Mouse (Mus musculus) hindbrain, embryonic 11.5 days (tissue): ENCODE measurements around the gene Fam71b. TPM values are rescaled to one million over a fixed set of nuclear protein-coding genes. Genes with fewer than 3 reads are reported as not detected.

Source experiments
- ATAC-seq: fragments of 200-750 bp; cut with Nextera tagmentation; 2 replicates; pipeline ENCODE4 v1.8.0; 2017; ENCODE audit warnings: mild to moderate bottlenecking, moderate TSS enrichment, moderate library complexity; ENCODE audit not compliant: low FRiP score
- DNase-seq: peaks from one replicate; pipeline ENCODE4 v3.0.0-alpha.2; 2015; ENCODE audit warnings: low spot score
- H3K27ac ChIP-seq: fragments of 300-500 bp; sonication (generic); 2 replicates; pipeline ENCODE4 v1.5.1; 2014; ENCODE audit warnings: mild to moderate bottlenecking, low read depth, low read length
- H3K27me3 ChIP-seq: fragments of 300-500 bp; sonication (generic); 2 replicates; pipeline ENCODE4 v1.6.1; 2014; ENCODE audit warnings: mild to moderate bottlenecking, low read length, moderate library complexity, mixed read lengths; ENCODE audit not compliant: control insufficient read depth, insufficient read depth
- H3K36me3 ChIP-seq: fragments of 300-500 bp; sonication (generic); 2 replicates; pipeline ENCODE4 v1.6.1; 2014; ENCODE audit warnings: mild to moderate bottlenecking, low read length, moderate library complexity, mixed read lengths; ENCODE audit not compliant: control insufficient read depth, insufficient read depth
- H3K4me1 ChIP-seq: fragments of 300-500 bp; sonication (generic); replicated peaks from 2 replicates; pipeline ENCODE4 v1.6.1; 2014; ENCODE audit warnings: low read length, mixed read lengths; ENCODE audit not compliant: control insufficient read depth, insufficient read depth
- H3K4me2 ChIP-seq: fragments of 300-500 bp; sonication (generic); replicated peaks from 2 replicates; pipeline ENCODE4 v1.6.1; 2014; ENCODE audit warnings: mild to moderate bottlenecking, low read depth, low read length
- H3K4me3 ChIP-seq: fragments of 300-500 bp; sonication (generic); 2 replicates; pipeline ENCODE4 v1.5.1; 2014; ENCODE audit warnings: low read depth, low read length
- H3K9ac ChIP-seq: fragments of 300-500 bp; sonication (generic); 2 replicates; pipeline ENCODE4 v1.6.1; 2014; ENCODE audit warnings: low read depth, low read length
- H3K9me3 ChIP-seq: fragments of 300-500 bp; sonication (generic); 2 replicates; pipeline ENCODE4 v1.6.1; 2016; ENCODE audit warnings: low read length; ENCODE audit not compliant: control insufficient read depth
- WGBS: fragments of 180-500 bp; shearing (Covaris S2); extraction: QIAGEN DNeasy Blood & Tissue Kit; methylation state at CpG from one replicate; pipeline ENCODE4 v1.1.7; 2014; 5-methylcytosine and 5-hydroxymethylcytosine counted together
- polyA plus RNA-seq: library from polyadenylated mRNA; unstranded; fragments of >200 nt; fragmentation: Nextera tagmentation; extraction: Ambion mirVana; gene quantifications from 2 replicates; pipeline ENCODE4 v1.2.1, GENCODE M21; 2014

Fam71b gene
- polyA plus RNA-seq, 1 experiment from 2014 or later, result not detected

GRCm38 (mm10) chr11:46377819-46378782 is 18.3 kb upstream of the Fam71b start:
- no peak overlapping the region for H3K4me3 ChIP-seq
- no peaks in the 10 kb centered on the region for H3K9me3 ChIP-seq
- DNase-seq (no peak), ATAC-seq (no peak)
- no peaks in the 10 kb centered on the region for H3K4me1 ChIP-seq
- no peak overlapping the region for H3K27ac ChIP-seq
- 90% methylated on average over 8 of the region's 8 CpGs for WGBS
- no peak overlapping the region for H3K4me2 ChIP-seq
- H3K9ac ChIP-seq, result no peak overlapping the region
- H3K27me3 ChIP-seq, result no peaks in the 10 kb centered on the region
- H3K36me3 ChIP-seq, result no peaks in the 10 kb centered on the region

GRCm38 (mm10) chr11:46380097-46380675 is 16.2 kb upstream of the Fam71b start:
- ATAC-seq, result no peak
- no peak for DNase-seq
- Histone ChIP-seq H3K4me3 (no peak overlapping the region), H3K4me2 (no peak overlapping the region), H3K9me3 (no peaks in the 10 kb centered on the region), H3K36me3 (no peaks in the 10 kb centered on the region), H3K4me1 (no peaks in the 10 kb centered on the region), H3K9ac (no peak overlapping the region), H3K27ac (no peak overlapping the region), H3K27me3 (no peaks in the 10 kb centered on the region)
- WGBS, result 89% methylated on average over 7 of the region's 7 CpGs

GRCm38 (mm10) chr11:46382466-46382865 is 13.9 kb upstream of the Fam71b start:
- H3K4me3 ChIP-seq, result no peak overlapping the region
- no peaks in the 10 kb centered on the region for H3K36me3 ChIP-seq
- H3K4me1 ChIP-seq, result no peaks in the 10 kb centered on the region
- no peaks in the 10 kb centered on the region for H3K27me3 ChIP-seq
- no peak overlapping the region for H3K9ac ChIP-seq
- no peak overlapping the region for H3K4me2 ChIP-seq
- DNase-seq (no peak), ATAC-seq (no peak)
- WGBS, result 91% methylated on average over 4 of the region's 4 CpGs
- no peak overlapping the region for H3K27ac ChIP-seq
- H3K9me3 ChIP-seq, result no peaks in the 10 kb centered on the region

GRCm38 (mm10) chr11:46384925-46385324 is 11.4 kb upstream of the Fam71b start:
- Histone ChIP-seq H3K4me1 (no peaks in the 10 kb centered on the region), H3K27ac (no peak overlapping the region), H3K36me3 (no peaks in the 10 kb centered on the region), H3K4me2 (no peak overlapping the region), H3K27me3 (no peaks in the 10 kb centered on the region), H3K4me3 (no peak overlapping the region), H3K9ac (no peak overlapping the region), H3K9me3 (no peaks in the 10 kb centered on the region)
- no peak for ATAC-seq
- 77% methylated on average over 2 of the region's 2 CpGs for WGBS
- no peak for DNase-seq

GRCm38 (mm10) chr11:46386556-46386955 is 9.8 kb upstream of the Fam71b start:
- Histone ChIP-seq H3K27me3 (no peaks in the 10 kb centered on the region), H3K4me2 (no peak overlapping the region), H3K4me1 (no peaks in the 10 kb centered on the region), H3K4me3 (no peak overlapping the region), H3K27ac (no peak overlapping the region), H3K9ac (no peak overlapping the region), H3K36me3 (no peaks in the 10 kb centered on the region), H3K9me3 (no peaks in the 10 kb centered on the region)
- ATAC-seq (no peak), DNase-seq (no peak)
- 87% methylated on average over 8 of the region's 8 CpGs for WGBS

GRCm38 (mm10) chr11:46387061-46387460 is 9.3 kb upstream of the Fam71b start:
- H3K36me3 ChIP-seq, result no peaks in the 10 kb centered on the region
- H3K4me1 ChIP-seq, result no peaks in the 10 kb centered on the region
- no peaks in the 10 kb centered on the region for H3K27me3 ChIP-seq
- DNase-seq (no peak), ATAC-seq (no peak)
- H3K27ac ChIP-seq, result no peak overlapping the region
- H3K9ac ChIP-seq, result no peak overlapping the region
- no peak overlapping the region for H3K4me3 ChIP-seq
- 89% methylated on average over 8 of the region's 8 CpGs for WGBS
- no peaks in the 10 kb centered on the region for H3K9me3 ChIP-seq
- no peak overlapping the region for H3K4me2 ChIP-seq

- 73% methylated on average over 6 of the region's 6 CpGs for WGBS
- H3K27me3 ChIP-seq, result no peaks in the 10 kb centered on the region
Measured at GRCm38 (mm10) chr11:46388438-46388837, 7.9 kb upstream of the Fam71b start.

GRCm38 (mm10) chr11:46389336-46390117 is 6.8 kb upstream of the Fam71b start, which contains the start of gene Itk:
Itk (minus strand) TSS chr11:46389515.
- H3K27me3 ChIP-seq, result no peaks in the 10 kb centered on the region
- ATAC-seq, result no peak
- H3K27ac ChIP-seq, result no peak within 1 kb of the TSS
- no peak within 1 kb of the TSS for H3K4me2 ChIP-seq
- H3K36me3 ChIP-seq, result no peaks in the 10 kb centered on the region
- no peaks in the 10 kb centered on the region for H3K9me3 ChIP-seq
- WGBS, result 88% methylated on average over 13 of the region's 13 CpGs
- DNase-seq, result no peak
- no peak within 1 kb of the TSS for H3K4me3 ChIP-seq
- no peak within 1 kb of the TSS for H3K9ac ChIP-seq
- H3K4me1 ChIP-seq, result no peaks in the 10 kb centered on the region

More at GRCm38 (mm10) chr11:46388438-46388837, 7.9 kb upstream of the Fam71b start:
- DNase-seq (no peak), ATAC-seq (no peak)
- H3K9ac ChIP-seq, result no peak overlapping the region
- H3K4me1 ChIP-seq, result no peaks in the 10 kb centered on the region
- no peak overlapping the region for H3K4me3 ChIP-seq
- H3K9me3 ChIP-seq, result no peaks in the 10 kb centered on the region
- no peak overlapping the region for H3K4me2 ChIP-seq
- H3K36me3 ChIP-seq, result no peaks in the 10 kb centered on the region
- H3K27ac ChIP-seq, result no peak overlapping the region
